Mouse (Mus musculus) layer of hippocampus, postnatal 14 days (tissue): ENCODE results near the gene Slc25a25. TPM values are rescaled to one million over a fixed set of nuclear protein-coding genes. Genes with fewer than 3 reads are reported as not detected.

Experiments used
- total RNA-seq, 2 experiments: library from RNA; stranded (reverse); gene quantifications; 2 replicates each; pipeline ENCODE4 v1.2.3; 2021

The Slc25a25 gene
- total RNA-seq, 2 experiments from 2014 or later = 45.5 to 50.3 TPM

Other genes with a start within 250 kb of the Slc25a25 start
- gene Pomt1, start 214.9 kb downstream of the Slc25a25 start, total RNA-seq = 10 to 100 TPM; 22.4 to 23.6 TPM
- 10 to 100 TPM; 55.5 to 59.2 TPM for gene Uck1, start 191.3 kb downstream of the Slc25a25 start, total RNA-seq
- 10 to 100 TPM; 73.8 to 86.1 TPM for gene Golga2, start 164.1 kb downstream of the Slc25a25 start, total RNA-seq
- 100 to 1,000 TPM; 210 to 223 TPM for gene Swi5, start 163.4 kb downstream of the Slc25a25 start, total RNA-seq
- 10 to 100 TPM; 67.3 to 69.5 TPM for gene Ciz1, start 99.1 kb downstream of the Slc25a25 start, total RNA-seq
- 1,000 to 10,000 TPM; 1,139 to 1,143 TPM for gene Dnm1, start 98.1 kb downstream of the Slc25a25 start, total RNA-seq
- 100 to 1,000 TPM; 181 to 189 TPM for gene 1110008P14Rik, start 69.5 kb downstream of the Slc25a25 start, total RNA-seq
- 1 to 10 TPM; 2.0 to 2.9 TPM for gene Lcn2, start 63.2 kb downstream of the Slc25a25 start, total RNA-seq
- gene Ptges2, start 55.5 kb downstream of the Slc25a25 start, total RNA-seq = 10 to 100 TPM; 36.6 to 40.3 TPM
- gene Naif1, start 988 bp downstream of the Slc25a25 start, total RNA-seq = 1 to 10 TPM; 3.7 to 4.1 TPM
- 10 to 100 TPM; 50.2 to 52.9 TPM for gene Fam102a, start 83.9 kb upstream of the Slc25a25 start, total RNA-seq
- gene Dpm2, start 119.4 kb upstream of the Slc25a25 start, total RNA-seq = 10 to 100 TPM; 78.8 to 90.1 TPM
- 1 to 10 TPM; 4.4 to 7.2 TPM for gene Pip5kl1, start 123.4 kb upstream of the Slc25a25 start, total RNA-seq
- gene 9430097D07Rik, start 124.2 kb upstream of the Slc25a25 start, total RNA-seq = under 1 TPM; 0.44 to 0.93 TPM
- 10 to 100 TPM; 41.7 to 42.1 TPM for gene St6galnac4, start 135.7 kb upstream of the Slc25a25 start, total RNA-seq
- gene St6galnac6, start 148.3 kb upstream of the Slc25a25 start, total RNA-seq = 100 to 1,000 TPM in 1 of 2 experiments, 10 to 100 TPM in 1; 99.0 to 106 TPM
- gene Ak1, start 170.3 kb upstream of the Slc25a25 start, total RNA-seq = 100 to 1,000 TPM; 124 to 125 TPM
- gene Eng, start 195.2 kb upstream of the Slc25a25 start, total RNA-seq = 10 to 100 TPM; 27.0 to 28.8 TPM